Mouse (Mus musculus): Measurements from ENCODE around the gene Htr2a. TPM values are rescaled to one million over a fixed set of nuclear protein-coding genes. Genes with fewer than 3 reads are reported as not detected.

Htr2a gene
- polyA plus RNA-seq, 1 experiment = 2.8 TPM

- Histone ChIP-seq H3K4me1 (ENCODE audit: control insufficient read depth, insufficient read depth, low read length) (no peaks in the 10 kb centered on the region), H3K4me3 (replicated peaks; ENCODE audit: insufficient read depth, low read depth, low read length) (no peak overlapping the region), H3K27me3 (ENCODE audit: control insufficient read depth, insufficient read depth, low read length) (no peaks in the 10 kb centered on the region), H3K27ac (ENCODE audit: insufficient read depth, low read length) (no peak overlapping the region)
- DNase-seq = no peak
- TF ChIP-seq CTCF (IDR thresholded peaks at IDR 0.05; ENCODE audit: borderline replicate concordance, insufficient read depth, low read depth, low read length) (no peak), POLR2A (IDR thresholded peaks at IDR 0.05; ENCODE audit: borderline replicate concordance, insufficient read depth, low read length) (no peak)
- 80% methylated on average over 10 of the region's 10 CpGs for WGBS
Observed at GRCm38 (mm10) chr14:74672137-74673019, 31.7 kb downstream of the Htr2a start.

DNA sequence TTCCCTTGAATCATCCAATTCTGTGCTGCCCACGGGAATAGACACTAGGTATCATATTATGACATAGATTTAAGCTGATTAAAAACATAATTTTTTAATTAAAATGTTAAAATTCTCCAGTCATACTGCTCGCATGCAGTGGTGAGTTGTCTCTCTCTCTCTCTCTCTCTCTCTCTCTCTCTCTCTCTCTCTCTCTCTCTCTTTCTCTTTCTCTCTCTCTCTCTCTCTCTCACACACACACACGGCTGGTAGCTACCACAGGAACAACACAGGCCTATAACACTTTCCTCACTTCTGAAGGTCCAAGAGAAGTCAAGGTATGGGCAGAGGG, 32.3 kb downstream of the Htr2a start:
- no peaks in the 10 kb centered on the region for H3K27me3 ChIP-seq (ENCODE audit: control insufficient read depth, insufficient read depth, low read length)
- WGBS = 59% methylated on average over 3 of the region's 3 CpGs
- no peak overlapping the region for H3K4me3 ChIP-seq (replicated peaks; ENCODE audit: insufficient read depth, low read depth, low read length)

GRCm38 (mm10) chr14:74673584-74673983, 32.9 kb downstream of the Htr2a start:
- 79% methylated on average over 3 of the region's 3 CpGs for WGBS

More for the DNA sequence above, 32.3 kb downstream of the Htr2a start:
- H3K4me1 ChIP-seq (ENCODE audit: control insufficient read depth, insufficient read depth, low read length) = no peaks in the 10 kb centered on the region
- no peak overlapping the region for H3K27ac ChIP-seq (ENCODE audit: insufficient read depth, low read length)
- no peak for DNase-seq
- TF ChIP-seq CTCF (IDR thresholded peaks at IDR 0.05; ENCODE audit: borderline replicate concordance, insufficient read depth, low read depth, low read length) (no peak), POLR2A (IDR thresholded peaks at IDR 0.05; ENCODE audit: borderline replicate concordance, insufficient read depth, low read length) (no peak)

DNA sequence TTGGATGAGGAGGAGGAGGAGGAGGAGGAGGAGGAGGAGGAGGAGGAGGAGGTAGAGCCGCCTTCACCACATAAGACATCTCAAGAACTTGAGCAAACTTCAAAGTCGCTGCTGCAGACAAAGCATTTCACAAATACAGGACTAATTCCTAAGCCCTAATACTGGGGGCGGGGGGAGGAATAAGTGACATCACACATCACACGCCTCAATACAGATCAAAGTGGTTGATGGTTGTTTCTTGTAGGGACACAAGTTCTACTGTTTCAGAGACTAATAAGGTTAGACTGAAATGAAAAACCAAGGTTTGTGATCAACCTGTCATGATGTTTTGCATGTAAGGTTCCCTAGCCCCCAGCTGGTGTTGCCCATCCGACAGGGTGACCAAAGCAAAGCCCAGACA, 39.2 kb downstream of the Htr2a start:
- Histone ChIP-seq H3K27me3 (ENCODE audit: control insufficient read depth, insufficient read depth, low read length) (no peaks in the 10 kb centered on the region), H3K27ac (ENCODE audit: insufficient read depth, low read length) (no peak overlapping the region), H3K4me1 (ENCODE audit: control insufficient read depth, insufficient read depth, low read length) (no peaks in the 10 kb centered on the region), H3K4me3 (replicated peaks; ENCODE audit: insufficient read depth, low read depth, low read length) (no peak overlapping the region)
- TF ChIP-seq CTCF (IDR thresholded peaks at IDR 0.05; ENCODE audit: borderline replicate concordance, insufficient read depth, low read depth, low read length) (no peak), POLR2A (IDR thresholded peaks at IDR 0.05; ENCODE audit: borderline replicate concordance, insufficient read depth, low read length) (no peak)
- DNase-seq = no peak
- 92% methylated on average over 5 of the region's 5 CpGs for WGBS

More at GRCm38 (mm10) chr14:74673584-74673983, 32.9 kb downstream of the Htr2a start:
- TF ChIP-seq POLR2A (IDR thresholded peaks at IDR 0.05; ENCODE audit: borderline replicate concordance, insufficient read depth, low read length) (no peak), CTCF (IDR thresholded peaks at IDR 0.05; ENCODE audit: borderline replicate concordance, insufficient read depth, low read depth, low read length) (no peak)
- no peaks in the 10 kb centered on the region for H3K27me3 ChIP-seq (ENCODE audit: control insufficient read depth, insufficient read depth, low read length)
- H3K4me3 ChIP-seq (replicated peaks; ENCODE audit: insufficient read depth, low read depth, low read length) = no peak overlapping the region
- no peak for DNase-seq
- H3K4me1 ChIP-seq (ENCODE audit: control insufficient read depth, insufficient read depth, low read length) = no peaks in the 10 kb centered on the region
- no peak overlapping the region for H3K27ac ChIP-seq (ENCODE audit: insufficient read depth, low read length)

- 77% methylated on average over 5 of the region's 5 CpGs for WGBS
- H3K4me1 ChIP-seq (ENCODE audit: control insufficient read depth, insufficient read depth, low read length) = no peaks in the 10 kb centered on the region
- TF ChIP-seq POLR2A (IDR thresholded peaks at IDR 0.05; ENCODE audit: borderline replicate concordance, insufficient read depth, low read length) (no peak), CTCF (IDR thresholded peaks at IDR 0.05; ENCODE audit: borderline replicate concordance, insufficient read depth, low read depth, low read length) (no peak)
Observed at GRCm38 (mm10) chr14:74684298-74684978, 43.8 kb downstream of the Htr2a start.

GRCm38 (mm10) chr14:74691963-74692362, 51.3 kb downstream of the Htr2a start:
- no peak overlapping the region for H3K27ac ChIP-seq (ENCODE audit: insufficient read depth, low read length)
- H3K27me3 ChIP-seq (ENCODE audit: control insufficient read depth, insufficient read depth, low read length) = no peaks in the 10 kb centered on the region; the same call in 1 of the 2 replicates
- 91% methylated on average over 2 of the region's 2 CpGs for WGBS
- H3K4me3 ChIP-seq (replicated peaks; ENCODE audit: insufficient read depth, low read depth, low read length) = no peak overlapping the region
- no peak for DNase-seq
- no peak for TF ChIP-seq CTCF (IDR thresholded peaks at IDR 0.05; ENCODE audit: borderline replicate concordance, insufficient read depth, low read depth, low read length)
- TF ChIP-seq POLR2A (IDR thresholded peaks at IDR 0.05; ENCODE audit: borderline replicate concordance, insufficient read depth, low read length) = no peak
- no peaks in the 10 kb centered on the region for H3K4me1 ChIP-seq (ENCODE audit: control insufficient read depth, insufficient read depth, low read length)

More at GRCm38 (mm10) chr14:74684298-74684978, 43.8 kb downstream of the Htr2a start:
- no peaks in the 10 kb centered on the region for H3K27me3 ChIP-seq (ENCODE audit: control insufficient read depth, insufficient read depth, low read length)
- H3K4me3 ChIP-seq (replicated peaks; ENCODE audit: insufficient read depth, low read depth, low read length) = no peak overlapping the region
- no peak overlapping the region for H3K27ac ChIP-seq (ENCODE audit: insufficient read depth, low read length)
- DNase-seq = no peak

GRCm38 (mm10) chr14:74696766-74697165, 56.1 kb downstream of the Htr2a start:
- 65% methylated on average over 4 of the region's 4 CpGs for WGBS
- H3K27ac ChIP-seq (ENCODE audit: insufficient read depth, low read length) = no peak overlapping the region
- no peak for DNase-seq
- H3K27me3 ChIP-seq (ENCODE audit: control insufficient read depth, insufficient read depth, low read length) = no peaks in the 10 kb centered on the region; the same call in 1 of the 2 replicates
- no peaks in the 10 kb centered on the region for H3K4me1 ChIP-seq (ENCODE audit: control insufficient read depth, insufficient read depth, low read length)
- H3K4me3 ChIP-seq (replicated peaks; ENCODE audit: insufficient read depth, low read depth, low read length) = no peak overlapping the region
- TF ChIP-seq CTCF (IDR thresholded peaks at IDR 0.05; ENCODE audit: borderline replicate concordance, insufficient read depth, low read depth, low read length) (no peak), POLR2A (IDR thresholded peaks at IDR 0.05; ENCODE audit: borderline replicate concordance, insufficient read depth, low read length) (no peak)

All from cerebellum, adult 2 months (tissue).